Mouse (Mus musculus): Measurements from ENCODE around the gene Nfatc3. TPM values are rescaled to one million over a fixed set of nuclear protein-coding genes. Genes with fewer than 3 reads are reported as not detected.
A peak's percentile ranks its signal among the peaks of the same experiment; 100 is the strongest.

Gene Nfatc3
- total RNA-seq, 2 experiments from 2014 or later, result 22.0 to 29.4 TPM

GRCm38 (mm10) chr8:106169017-106169933, 110.6 kb downstream of the Nfatc3 start:
- intact Hi-C loops (cut with DNase I), result loop anchor here (2.0 kb wide), 1 partner anchor 28 kb away; no protein-coding TSS in a partner anchor
- DNase-seq, result peak; percentile 41 to 42

- no peak for DNase-seq
- intact Hi-C loops (cut with DNase I), result loop anchor here (2.0 kb wide), 1 partner anchor 29 kb away; no protein-coding TSS in a partner anchor
These were observed 111.4 kb downstream of the Nfatc3 start for GRCm38 (mm10) chr8:106169934-106170480.

GRCm38 (mm10) chr8:106173566-106173965, 114.9 kb downstream of the Nfatc3 start:
- intact Hi-C loops (cut with DNase I), result no loop called here
- DNase-seq, result no peak

- intact Hi-C loops (cut with DNase I), result no loop called here
- DNase-seq, result no peak
These were observed 118.3 kb downstream of the Nfatc3 start for GRCm38 (mm10) chr8:106176891-106177290.

GRCm38 (mm10) chr8:106177594-106177993, 119.0 kb downstream of the Nfatc3 start:
- intact Hi-C loops (cut with DNase I), result no loop called here
- DNase-seq, result no peak

GRCm38 (mm10) chr8:106178428-106178827, 119.8 kb downstream of the Nfatc3 start:
- DNase-seq, result no peak
- intact Hi-C loops (cut with DNase I), result no loop called here

Other genes starting within 250 kb of the Nfatc3 start
- 10 to 100 TPM; 23.1 to 24.7 TPM for gene Ranbp10, start 231.5 kb upstream of the Nfatc3 start, total RNA-seq (2021)
- gene Tsnaxip1, start 231.1 kb upstream of the Nfatc3 start, total RNA-seq (2021), result under 1 TPM in 1 of 2 experiments, not detected in 1; 0.38 TPM
- gene Cenpt, start 205.6 kb upstream of the Nfatc3 start, total RNA-seq (2021), result 1 to 10 TPM; 3.2 to 4.2 TPM
- gene Thap11, start 203.7 kb upstream of the Nfatc3 start, total RNA-seq (2021), result 10 to 100 TPM; 27.5 to 29.1 TPM
- 10 to 100 TPM; 27.2 to 34.3 TPM for gene Nutf2, start 198.3 kb upstream of the Nfatc3 start, total RNA-seq (2021)
- gene Edc4, start 178.0 kb upstream of the Nfatc3 start, total RNA-seq (2021), result 10 to 100 TPM; 26.8 to 28.4 TPM
- gene Nrn1l, start 165.3 kb upstream of the Nfatc3 start, total RNA-seq (2021), result under 1 TPM in 1 of 2 experiments, not detected in 1; 0.54 TPM
- 10 to 100 TPM; 16.9 to 17.6 TPM for gene Pskh1, start 158.4 kb upstream of the Nfatc3 start, total RNA-seq (2021)
- gene Ctrl, start 125.0 kb upstream of the Nfatc3 start, total RNA-seq (2021), result under 1 TPM; 0.46 to 0.55 TPM
- 10 to 100 TPM; 57.6 to 66.5 TPM for gene Psmb10, start 120.4 kb upstream of the Nfatc3 start, total RNA-seq (2021)
- 1 to 10 TPM; 1.0 to 1.3 TPM for gene Lcat, start 115.5 kb upstream of the Nfatc3 start, total RNA-seq (2021)
- 10 to 100 TPM; 50.8 to 52.0 TPM for gene Slc12a4, start 92.7 kb upstream of the Nfatc3 start, total RNA-seq (2021)
- gene Dpep3, start 79.4 kb upstream of the Nfatc3 start, total RNA-seq (2021), result not detected
- 1 to 10 TPM; 7.4 to 7.8 TPM for gene Dus2, start 67.5 kb upstream of the Nfatc3 start, total RNA-seq (2021)
- gene Dpep2nb, start 52.9 kb upstream of the Nfatc3 start, total RNA-seq (2021), result not detected
- gene Ddx28, start 47.0 kb upstream of the Nfatc3 start, total RNA-seq (2021), result 1 to 10 TPM; 9.5 to 9.9 TPM
- gene Esrp2, start 78.1 kb downstream of the Nfatc3 start, total RNA-seq (2021), result 1 to 10 TPM in 1 of 2 experiments, under 1 TPM in 1; 0.45 to 1.0 TPM
- gene Pla2g15, start 91.6 kb downstream of the Nfatc3 start, total RNA-seq (2021), result 1 to 10 TPM; 5.5 to 8.1 TPM
- gene Slc7a6, start 110.0 kb downstream of the Nfatc3 start, total RNA-seq (2021), result 10 to 100 TPM; 12.2 to 13.8 TPM
- gene Slc7a6os, start 152.1 kb downstream of the Nfatc3 start, total RNA-seq (2021), result 10 to 100 TPM; 11.4 TPM
- gene Prmt7, start 152.1 kb downstream of the Nfatc3 start, total RNA-seq (2021), result 10 to 100 TPM; 18.7 to 20.4 TPM

All from heart, postnatal 14 days (tissue).